Mouse (Mus musculus) layer of hippocampus, adult 9-10 months (tissue): ENCODE measurements around the gene Coa5.

ENCODE experiments used
- DNase-seq: peaks from one replicate; pipeline ENCODE4 v3.0.0; 2022; ENCODE audit warnings: low spot score

The Coa5 gene

GRCm38 (mm10) chr1:37429366-37430296 is at the start of gene Coa5, which contains the start of gene Unc50:
Gene Coa5 (minus strand): TSS chr1:37430103.
Gene Unc50 (plus strand): TSS chr1:37430139.
- DNase-seq = peak; percentile 78

- DNase-seq = no peak
Observed at GRCm38 (mm10) chr1:37479074-37479473, 49.2 kb upstream of the Coa5 start.

- no peak for DNase-seq
Observed at GRCm38 (mm10) chr1:37478416-37478815, 48.5 kb upstream of the Coa5 start.

GRCm38 (mm10) chr1:37477928-37478327 is 48.0 kb upstream of the Coa5 start:
- DNase-seq = no peak

GRCm38 (mm10) chr1:37477250-37477649 is 47.3 kb upstream of the Coa5 start:
- no peak for DNase-seq

GRCm38 (mm10) chr1:37475312-37475711 is 45.4 kb upstream of the Coa5 start:
- DNase-seq = no peak

- DNase-seq = no peak
Observed at GRCm38 (mm10) chr1:37474634-37475190, 44.8 kb upstream of the Coa5 start.

- no peak for DNase-seq
Observed at GRCm38 (mm10) chr1:37474046-37474445, 44.1 kb upstream of the Coa5 start.

GRCm38 (mm10) chr1:37473251-37473650 is 43.3 kb upstream of the Coa5 start:
- no peak for DNase-seq

GRCm38 (mm10) chr1:37471179-37472148 is 41.6 kb upstream of the Coa5 start:
- no peak for DNase-seq

GRCm38 (mm10) chr1:37469007-37469406 is 39.1 kb upstream of the Coa5 start:
- no peak for DNase-seq

- DNase-seq = no peak
Observed at GRCm38 (mm10) chr1:37467806-37468205, 37.9 kb upstream of the Coa5 start.

- DNase-seq = no peak
Observed at GRCm38 (mm10) chr1:37466322-37466995, 36.6 kb upstream of the Coa5 start.

- no peak for DNase-seq
Observed at GRCm38 (mm10) chr1:37464878-37465452, 35.1 kb upstream of the Coa5 start.

- DNase-seq = no peak
Observed at GRCm38 (mm10) chr1:37457546-37457945, 27.6 kb upstream of the Coa5 start.

GRCm38 (mm10) chr1:37451270-37451669 is 21.4 kb upstream of the Coa5 start:
- DNase-seq = no peak

GRCm38 (mm10) chr1:37448361-37449095 is 18.6 kb upstream of the Coa5 start:
- no peak for DNase-seq

GRCm38 (mm10) chr1:37442848-37443835 is 13.2 kb upstream of the Coa5 start:
- no peak for DNase-seq

GRCm38 (mm10) chr1:37436419-37436818 is 6.5 kb upstream of the Coa5 start:
- DNase-seq = no peak
